Mouse (Mus musculus): ENCODE data around the gene Mesd.
"Not testable (repeated sequence)": the region's sequence is repeated elsewhere in the genome, so short reads cannot be mapped to it uniquely, and the experiment has no call there.

Gene Mesd

GRCm38 (mm10) chr7:83878676-83879448 is 5.4 kb upstream of the Mesd start:
- peak; percentile 75 for DNase-seq (ENCODE audit: low spot score)

- no peak for DNase-seq (ENCODE audit: low spot score)
Measured at GRCm38 (mm10) chr7:83882150-83882632, 2.1 kb upstream of the Mesd start.

- peak; percentile 64 for DNase-seq (ENCODE audit: low spot score)
Measured at GRCm38 (mm10) chr7:83882633-83883275, 1.5 kb upstream of the Mesd start.

DNA sequence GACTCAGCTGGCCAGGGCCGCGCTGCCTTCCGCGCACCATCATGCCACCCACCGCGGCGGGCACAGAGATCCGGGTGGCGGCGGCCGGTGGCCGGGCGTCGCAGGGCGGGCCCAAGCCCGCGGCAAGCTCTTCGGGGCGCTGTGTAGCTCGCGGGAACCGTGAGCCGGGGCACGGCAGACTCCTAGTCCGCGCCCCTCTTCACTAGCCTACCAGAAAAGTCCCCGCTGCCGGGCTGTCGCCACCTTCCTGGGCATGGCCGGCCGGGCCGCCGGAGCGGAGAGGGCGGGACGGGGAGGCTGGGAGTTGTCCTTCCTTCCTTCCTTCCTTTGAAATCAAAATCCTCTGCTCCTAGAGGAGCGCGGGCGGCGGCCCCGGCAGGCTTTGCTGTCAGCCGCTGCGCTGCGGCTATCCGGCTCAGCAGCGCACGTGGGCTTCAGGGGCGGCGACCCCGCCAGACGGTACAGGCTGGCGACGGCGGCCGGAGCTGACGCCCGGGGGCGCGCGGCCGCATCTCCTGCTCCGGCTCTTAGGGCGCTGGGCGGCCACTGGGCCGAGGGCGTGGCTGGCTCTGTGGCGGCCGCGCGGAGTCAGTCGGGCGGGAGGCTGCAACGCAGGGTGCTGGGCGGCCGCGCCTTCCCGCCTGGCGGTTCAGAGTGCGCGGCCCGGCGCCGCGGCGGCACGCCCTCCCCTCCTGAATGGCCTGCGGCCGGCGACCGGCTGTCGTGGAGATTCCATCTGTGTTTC is 818 bp upstream of the Mesd start:
- DNase-seq (ENCODE audit: low spot score), result peak; percentile 80

DNA sequence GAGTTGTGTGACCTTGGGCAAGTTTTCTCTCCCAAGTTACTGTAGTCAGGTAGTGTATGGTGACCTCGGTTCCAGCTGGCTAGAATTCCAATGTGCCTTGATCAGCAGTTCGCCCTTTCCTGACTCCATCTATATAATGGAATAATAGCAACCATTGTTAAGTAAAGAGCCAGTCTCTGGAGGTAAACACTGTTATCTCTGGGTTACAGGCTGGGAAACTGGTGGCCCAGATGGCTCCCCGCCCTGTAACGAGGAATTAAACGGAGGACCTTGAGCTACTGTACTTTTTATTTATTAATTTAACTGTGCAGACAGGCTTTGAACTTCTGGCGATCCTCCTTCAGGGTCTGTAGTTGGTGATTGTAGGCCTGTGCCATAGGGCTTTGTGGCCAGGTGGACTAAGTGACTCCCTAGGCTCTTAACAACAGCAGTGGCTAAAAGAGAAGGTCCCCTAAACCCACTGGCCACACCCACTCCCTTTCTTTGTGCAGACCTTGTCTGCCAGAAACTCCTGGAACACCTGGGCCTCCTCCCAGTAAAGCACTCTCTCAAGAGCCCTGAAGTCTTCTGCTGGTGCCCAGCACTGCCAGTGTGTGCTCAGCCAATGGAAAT is 761 bp downstream of the Mesd start:
- peak; percentile 28 for DNase-seq (ENCODE audit: low spot score)

DNA sequence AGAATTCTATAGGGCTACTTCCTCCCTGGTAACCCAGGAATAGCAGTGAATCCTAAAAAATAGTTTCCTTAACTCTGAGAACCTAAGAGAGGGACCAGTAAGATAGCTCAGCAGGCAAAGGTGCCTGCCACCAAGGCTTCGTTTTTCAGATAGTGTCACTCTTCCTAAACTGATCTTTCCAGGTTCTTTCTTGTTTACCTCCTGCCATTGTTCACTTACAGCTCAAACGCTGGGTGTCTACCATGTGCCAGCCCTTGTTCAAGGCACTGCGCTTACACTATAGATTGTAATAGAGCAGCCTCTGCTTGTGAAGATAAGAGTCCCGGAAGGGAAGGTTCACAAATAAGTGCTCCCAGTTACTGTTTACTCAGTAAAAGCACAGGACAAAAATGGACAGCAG is 1.6 kb downstream of the Mesd start:
- no peak for DNase-seq (ENCODE audit: low spot score)

DNA sequence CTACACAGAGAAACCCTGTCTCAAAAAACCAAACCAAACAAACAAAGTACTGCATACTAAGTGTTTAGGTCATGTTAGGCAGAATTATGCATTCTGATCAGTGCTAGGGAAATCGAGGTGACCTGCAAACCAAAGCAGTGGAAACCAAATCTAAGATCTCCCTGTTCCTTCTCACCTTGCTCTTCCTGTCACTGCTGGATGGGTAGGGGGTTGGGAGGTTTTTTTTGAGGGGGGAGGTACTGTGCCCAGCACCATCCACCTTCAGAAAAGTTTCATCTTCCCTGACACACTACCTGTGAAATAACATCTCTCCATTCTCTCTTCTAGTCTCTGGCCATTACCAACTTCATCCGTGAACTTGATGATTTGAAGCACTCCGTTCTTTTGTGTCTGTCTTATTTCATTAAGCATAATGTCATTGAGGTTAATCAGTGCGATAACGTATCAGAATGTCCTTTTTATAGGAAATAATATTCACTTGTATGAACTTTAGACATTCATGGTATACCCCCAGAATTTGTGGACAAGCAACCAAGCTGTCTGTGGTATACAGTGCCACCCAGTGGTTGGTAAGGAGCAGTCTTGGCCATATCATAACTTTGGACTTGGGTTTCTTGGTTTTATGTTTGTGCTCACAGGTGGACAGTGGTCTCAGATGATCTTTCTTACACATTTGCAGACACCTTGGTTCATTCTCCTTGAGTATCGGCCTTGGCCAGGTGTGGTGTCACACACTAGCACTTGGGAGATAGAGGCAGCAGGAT is 2.3 kb downstream of the Mesd start:
- peak; percentile 45 for DNase-seq (ENCODE audit: low spot score)

DNA sequence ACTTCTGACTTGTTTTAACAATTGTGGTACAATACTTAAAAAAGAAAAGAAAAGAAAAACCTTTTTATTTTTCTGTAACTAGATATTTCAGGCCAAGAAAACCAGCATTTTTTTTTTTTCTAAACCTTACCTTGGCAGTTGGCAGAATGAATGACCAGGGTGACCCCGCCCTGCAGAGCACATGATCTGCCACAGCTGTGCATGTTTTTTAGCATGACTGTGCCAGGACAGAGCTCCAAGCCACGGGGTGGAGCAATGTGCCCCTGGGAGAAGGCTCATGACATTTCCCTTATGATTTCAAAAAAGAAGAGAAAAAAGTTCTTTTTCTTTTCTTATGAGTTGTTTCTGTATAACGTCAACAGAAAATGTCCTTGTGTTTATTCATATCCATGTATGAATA is 5.1 kb downstream of the Mesd start:
- no peak for DNase-seq (ENCODE audit: low spot score)

DNA sequence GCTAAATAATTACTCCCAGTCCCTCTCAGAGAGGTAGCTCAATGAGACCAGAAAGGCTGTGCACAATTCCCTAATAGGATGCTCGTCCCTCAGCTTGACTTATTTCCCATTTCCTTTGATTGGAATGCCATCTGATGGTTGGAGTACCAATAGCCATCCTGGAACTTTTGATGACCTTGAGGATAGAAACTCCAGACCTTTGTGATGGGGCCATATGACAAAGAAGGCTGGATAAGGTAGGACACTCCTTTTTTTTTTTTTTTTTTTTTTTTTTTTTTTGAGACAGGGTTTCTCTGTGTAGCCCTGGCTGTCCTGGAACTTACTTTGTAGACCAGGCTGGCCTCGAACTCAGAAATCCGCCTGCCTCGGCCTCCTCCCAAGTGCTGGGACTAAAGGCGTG is 5.7 kb downstream of the Mesd start:
- not testable (repeated sequence) for DNase-seq (ENCODE audit: low spot score)

DNA sequence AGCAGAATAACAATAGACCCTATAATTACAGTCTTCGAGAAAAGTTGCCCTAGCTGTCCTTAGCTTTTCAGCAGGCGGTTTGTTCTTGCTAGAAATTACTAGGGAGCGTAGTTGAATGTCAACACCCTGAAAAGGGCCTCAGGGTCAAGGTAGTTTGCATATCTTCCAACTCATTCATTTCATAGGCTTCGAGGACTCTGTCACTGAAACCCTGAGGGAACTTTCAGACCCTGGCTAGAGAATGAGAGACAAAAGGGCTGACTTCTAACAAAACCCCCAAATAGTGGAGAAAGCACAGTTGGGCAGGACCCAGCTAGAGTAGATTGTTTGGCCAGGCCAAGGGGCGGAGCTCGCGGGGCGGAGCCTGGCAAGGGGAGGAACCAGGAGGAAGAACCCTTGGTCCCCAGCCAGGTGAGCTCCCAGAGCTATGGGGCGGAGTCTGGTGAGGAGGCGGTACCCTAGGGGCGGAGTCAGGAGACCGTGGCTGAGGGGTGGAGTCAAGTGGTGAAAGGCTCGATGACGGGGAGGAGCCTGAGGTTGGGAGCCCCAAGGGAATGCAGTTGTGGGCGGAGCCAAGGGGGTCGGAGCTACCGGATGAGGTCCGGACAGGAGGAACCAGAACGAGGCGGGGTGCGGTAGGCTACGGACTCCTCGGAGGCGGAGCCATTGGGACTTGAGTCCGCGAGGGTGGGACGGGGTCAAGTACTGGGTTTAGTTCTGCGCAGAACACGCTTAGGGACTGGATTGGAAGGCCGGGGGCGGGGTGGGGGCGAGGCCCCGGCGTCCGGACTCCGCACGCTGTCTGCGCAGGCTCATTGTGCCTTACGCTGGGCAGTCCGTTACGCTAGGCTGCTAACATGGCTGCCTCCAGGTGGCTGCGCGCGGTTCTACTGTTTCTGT is 7.4 kb downstream of the Mesd start:
- peak; percentile 100 for DNase-seq (ENCODE audit: low spot score)

DNA sequence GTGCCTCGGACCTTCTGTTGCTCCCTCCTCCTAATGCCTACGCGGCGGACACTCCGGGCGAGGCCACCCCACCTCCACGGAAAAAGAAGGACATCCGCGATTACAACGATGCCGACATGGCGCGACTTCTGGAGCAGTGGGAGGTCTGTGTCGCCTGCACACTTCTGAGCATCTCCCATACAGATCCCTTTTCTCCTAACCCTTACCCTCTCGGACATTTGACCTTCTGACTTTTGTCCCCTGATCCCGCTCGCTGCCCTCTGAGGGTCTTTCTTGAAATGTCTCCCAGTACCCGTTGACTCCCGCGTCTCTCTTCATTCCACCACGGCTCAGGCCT is 8.0 kb downstream of the Mesd start:
- DNase-seq (ENCODE audit: low spot score), result no peak

- no peak for DNase-seq (ENCODE audit: low spot score)
Measured at GRCm38 (mm10) chr7:83894348-83894747, 10.1 kb downstream of the Mesd start.

DNA sequence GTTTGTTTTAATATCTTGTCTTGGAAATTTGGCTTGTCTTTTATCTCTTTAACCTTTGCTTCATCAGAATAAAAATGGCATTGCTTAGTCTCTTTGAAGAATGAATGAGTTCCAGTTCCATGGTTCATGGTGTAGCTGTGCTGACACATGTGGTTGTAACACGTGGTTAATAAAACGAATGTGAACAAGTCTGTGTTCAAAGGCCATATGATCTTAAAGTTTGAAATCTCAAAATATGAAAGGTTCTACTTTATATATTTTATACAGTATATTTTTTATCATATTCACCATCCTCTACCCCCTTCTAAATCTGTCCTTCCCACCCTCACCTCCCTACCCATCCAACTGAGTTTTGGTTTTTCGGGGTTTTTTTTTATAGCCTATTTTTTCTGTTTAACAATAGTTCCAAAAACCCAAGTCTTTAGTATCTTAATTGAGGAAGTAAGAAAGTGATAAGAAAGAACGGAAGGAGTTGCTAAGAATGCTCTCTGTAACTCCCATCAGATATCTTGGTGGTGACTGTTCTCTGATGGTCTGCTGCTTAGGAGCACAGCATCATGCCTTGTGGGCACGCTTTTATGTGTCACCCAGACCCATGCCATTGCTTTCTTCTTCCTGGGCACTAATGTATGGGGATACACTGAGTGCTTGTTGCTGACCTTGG is 11.9 kb downstream of the Mesd start:
- no peak for DNase-seq (ENCODE audit: low spot score)

- no peak for DNase-seq (ENCODE audit: low spot score)
Measured at GRCm38 (mm10) chr7:83898267-83898666, 14.0 kb downstream of the Mesd start.

DNA sequence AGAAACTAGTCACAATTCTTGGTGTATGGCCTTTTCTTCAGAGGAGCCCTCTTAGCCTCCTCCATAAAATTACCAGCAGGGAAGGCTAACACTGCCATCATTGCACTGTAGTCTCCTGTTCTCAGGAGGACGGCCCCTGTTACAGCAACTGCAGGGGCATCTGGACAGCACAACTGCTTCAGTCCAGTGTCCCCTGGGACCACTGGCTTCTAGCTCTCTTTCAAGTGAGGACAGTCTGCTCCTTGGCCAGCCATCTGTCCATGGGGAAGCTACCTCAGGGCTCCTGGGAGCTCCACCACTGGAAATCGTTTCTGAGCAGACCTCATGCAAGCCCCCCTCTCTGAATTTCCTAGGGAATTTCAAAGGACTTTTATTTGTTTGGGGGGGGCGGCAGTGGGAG is 16.3 kb downstream of the Mesd start:
- DNase-seq (ENCODE audit: low spot score), result no peak

DNA sequence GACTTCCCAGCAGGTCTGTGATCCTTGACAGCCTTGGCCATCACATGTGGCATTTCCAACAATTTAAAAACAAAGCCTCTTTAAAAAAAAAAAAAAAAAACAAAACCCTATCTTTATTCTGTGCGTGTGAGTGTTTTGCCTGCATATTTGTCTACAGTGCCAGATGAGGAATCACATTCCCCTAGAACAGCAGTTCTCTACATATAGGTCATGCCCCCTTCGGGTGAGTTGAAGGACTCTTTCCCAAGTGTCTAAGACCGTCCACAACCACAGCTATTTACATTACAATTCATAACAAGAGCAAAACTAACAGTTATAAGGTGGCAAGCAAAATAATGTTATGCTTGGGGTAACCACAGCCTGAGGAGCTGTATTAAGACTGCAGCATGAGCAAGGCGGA is 17.2 kb downstream of the Mesd start:
- no peak for DNase-seq (ENCODE audit: low spot score)

GRCm38 (mm10) chr7:83902296-83903145 is 18.3 kb downstream of the Mesd start:
- DNase-seq (ENCODE audit: low spot score), result no peak

- no peak for DNase-seq (ENCODE audit: low spot score)
Measured at GRCm38 (mm10) chr7:83904831-83905230, 20.6 kb downstream of the Mesd start.

DNA sequence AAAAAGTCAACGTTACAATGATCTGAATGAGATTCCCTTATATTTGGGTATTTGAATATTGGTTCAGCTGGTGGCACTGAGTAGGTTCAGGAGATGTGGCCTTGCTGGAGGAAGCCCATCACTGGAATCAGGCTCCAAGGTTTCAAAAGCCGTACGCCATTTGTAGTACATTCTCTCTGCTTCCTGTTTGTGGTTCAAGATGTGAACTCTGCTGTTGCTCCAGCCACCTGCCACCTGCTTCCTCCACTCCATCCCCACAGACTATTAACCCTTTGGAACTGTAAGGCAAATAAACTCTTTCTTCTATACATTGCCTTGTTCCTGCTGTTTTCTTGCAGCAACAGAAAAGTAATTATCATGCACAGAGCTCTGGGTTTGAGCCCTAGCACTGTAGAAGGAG is 27.6 kb downstream of the Mesd start:
- no peak for DNase-seq (ENCODE audit: low spot score)
